In genomic region chr15:79728311-79728710, GRCm38 (mm10) we compare ENCODE assay signal across 16 mouse cellular contexts. TPM values are rescaled to one million over a fixed set of nuclear protein-coding genes. Genes with fewer than 3 reads are reported as not detected.
DNase-seq lines count a peak whose midpoint lies in the region; ATAC-seq and TF ChIP-seq lines count a peak whose summit lies in the region.
"Had no signal": no experiment of that assay in that cellular context is flagged by ENCODE, and none has a peak within 500 bp of the region (broad histone marks: within the 10 kb centered on the region; RNA-seq: fewer than 3 reads in every experiment).

No protein-coding gene starts in this region.

- TF ChIP-seq POLR2A in cerebellum, adult 2 months (IDR thresholded peaks at IDR 0.05; ENCODE audit: borderline replicate concordance, insufficient read depth, low read length), result no peak
- TF ChIP-seq POLR2A in olfactory bulb, adult 2 months (IDR thresholded peaks at IDR 0.05; ENCODE audit: insufficient read depth, low read depth, low read length), result no peak

- H3K4me2 ChIP-seq in hindbrain, embryonic 11.5 days (replicated peaks; ENCODE audit: low read depth, low read length), result no peak overlapping the region
- no peak overlapping the region for H3K4me2 ChIP-seq in midbrain, embryonic 16.5 days (ENCODE audit: low read length)
- H3K4me2 ChIP-seq: heart, embryonic 15.5 days; limb, embryonic 13.5 days; neural tube, embryonic 12.5 days had no signal

- no peak overlapping the region for H3K4me3 ChIP-seq in cerebellum, adult 2 months (replicated peaks; ENCODE audit: insufficient read depth, low read depth, low read length)
- no peak overlapping the region for H3K4me3 ChIP-seq in hindbrain, embryonic 10.5 days
- no peak overlapping the region for H3K4me3 ChIP-seq in hindbrain, embryonic 11.5 days (ENCODE audit: low read depth, low read length)
- H3K4me3 ChIP-seq in midbrain, embryonic 16.5 days (ENCODE audit: low read depth, low read length), result no peak overlapping the region
- H3K4me3 ChIP-seq in midbrain, embryonic 10.5 days, result no peak overlapping the region
- no peak overlapping the region for H3K4me3 ChIP-seq in olfactory bulb, adult 2 months (ENCODE audit: insufficient read depth, low read depth, low read length)
- H3K4me3 ChIP-seq: heart, embryonic 15.5 days; limb, embryonic 13.5 days; neural tube, embryonic 12.5 days had no signal

- WGBS in cerebellum, adult 2 months, result 17% methylated on average over 5 of the region's 5 CpGs
- WGBS in hindbrain, embryonic 10.5 days, result 58% methylated on average over 5 of the region's 5 CpGs
- 58% methylated on average over 5 of the region's 5 CpGs for WGBS in hindbrain, embryonic 11.5 days
- 46% methylated on average over 5 of the region's 5 CpGs for WGBS in midbrain, embryonic 16.5 days
- 53% methylated on average over 5 of the region's 5 CpGs for WGBS in midbrain, embryonic 10.5 days
- 42% methylated on average over 5 of the region's 5 CpGs for WGBS in olfactory bulb, adult 2 months

- H3K36me3 ChIP-seq in hindbrain, embryonic 10.5 days, result peaks cover 93% of the 10 kb centered on the region
- H3K36me3 ChIP-seq in hindbrain, embryonic 11.5 days (ENCODE audit: control insufficient read depth, insufficient read depth, low read length), result peaks cover 2% of the 10 kb centered on the region; the same call in 1 of the 2 replicates
- H3K36me3 ChIP-seq in midbrain, embryonic 16.5 days (ENCODE audit: control insufficient read depth, insufficient read depth, low read length), result peaks cover 51% of the 10 kb centered on the region
- peaks cover 85% of the 10 kb centered on the region for H3K36me3 ChIP-seq in midbrain, embryonic 10.5 days

- H3K4me1 ChIP-seq in cerebellum, adult 2 months (ENCODE audit: control insufficient read depth, insufficient read depth, low read length), result peaks cover 9% of the 10 kb centered on the region
- 0 out of 2 replicates have a peak, but pooled peaks cover 7% of the 10 kb centered on the region for H3K4me1 ChIP-seq in hindbrain, embryonic 10.5 days (replicated peaks)
- no peaks in the 10 kb centered on the region for H3K4me1 ChIP-seq in hindbrain, embryonic 11.5 days (replicated peaks; ENCODE audit: control insufficient read depth, insufficient read depth, low read length)
- H3K4me1 ChIP-seq in midbrain, embryonic 16.5 days (ENCODE audit: control insufficient read depth, insufficient read depth, low read length), result no peaks in the 10 kb centered on the region
- no peaks in the 10 kb centered on the region for H3K4me1 ChIP-seq in midbrain, embryonic 10.5 days
- peaks cover 60% of the 10 kb centered on the region for H3K4me1 ChIP-seq in olfactory bulb, adult 2 months (ENCODE audit: control insufficient read depth, insufficient read depth, low read length)
- H3K4me1 ChIP-seq: heart, embryonic 15.5 days; limb, embryonic 13.5 days; neural tube, embryonic 12.5 days had no signal

- peak; percentile 53 to 62 for DNase-seq in cerebellum, adult 2 months
- no peak for DNase-seq in cerebellum, adult 11-12 months
- no peak for DNase-seq in hindbrain, embryonic 10.5 days (ENCODE audit: low spot score)
- no peak for DNase-seq in hindbrain, embryonic 11.5 days (ENCODE audit: low spot score)
- DNase-seq in midbrain, embryonic 10.5 days (ENCODE audit: low spot score), result no peak
- DNase-seq in thymus, postnatal 25 days, result no peak
- DNase-seq: adrenal gland, postnatal 14 days; kidney, adult 2 months; kidney, postnatal 25 days; lung, adult 2 months; lung, postnatal 4 days had no signal

- ATAC-seq in hindbrain, embryonic 11.5 days (ENCODE audit: low FRiP score), result no peak
- no peak for ATAC-seq in midbrain, embryonic 16.5 days

- no peaks in the 10 kb centered on the region for H3K9me3 ChIP-seq in hindbrain, embryonic 10.5 days
- no peaks in the 10 kb centered on the region for H3K9me3 ChIP-seq in hindbrain, embryonic 11.5 days (ENCODE audit: control insufficient read depth, low read length)
- H3K9me3 ChIP-seq in midbrain, embryonic 16.5 days (replicated peaks; ENCODE audit: control insufficient read depth, low read length, poor library complexity, severe bottlenecking), result no peaks in the 10 kb centered on the region
- H3K9me3 ChIP-seq in midbrain, embryonic 10.5 days (replicated peaks), result no peaks in the 10 kb centered on the region
- H3K9me3 ChIP-seq: heart, embryonic 15.5 days; limb, embryonic 13.5 days; neural tube, embryonic 12.5 days had no signal

- no peak for TF ChIP-seq CTCF in cerebellum, adult 2 months (IDR thresholded peaks at IDR 0.05; ENCODE audit: borderline replicate concordance, insufficient read depth, low read depth, low read length)
- TF ChIP-seq CTCF in olfactory bulb, adult 2 months (IDR thresholded peaks at IDR 0.05; ENCODE audit: insufficient read depth, low read depth, low read length), result no peak

- no peak overlapping the region for H3K9ac ChIP-seq in hindbrain, embryonic 11.5 days (ENCODE audit: low read depth, low read length)
- H3K9ac ChIP-seq in midbrain, embryonic 16.5 days (ENCODE audit: low read depth, low read length), result peak overlapping the region; percentile 18; the same call in 1 of the 2 replicates
- H3K9ac ChIP-seq: heart, embryonic 15.5 days; limb, embryonic 13.5 days; neural tube, embryonic 12.5 days had no signal

- H3K27me3 ChIP-seq in cerebellum, adult 2 months (ENCODE audit: control insufficient read depth, insufficient read depth, low read length), result no peaks in the 10 kb centered on the region
- no peaks in the 10 kb centered on the region for H3K27me3 ChIP-seq in hindbrain, embryonic 10.5 days (ENCODE audit: insufficient read depth, poor library complexity, severe bottlenecking)
- H3K27me3 ChIP-seq in hindbrain, embryonic 11.5 days (ENCODE audit: control insufficient read depth, insufficient read depth, low read length), result no peaks in the 10 kb centered on the region
- H3K27me3 ChIP-seq in midbrain, embryonic 16.5 days (ENCODE audit: control insufficient read depth, insufficient read depth, low read depth, low read length), result no peaks in the 10 kb centered on the region
- no peaks in the 10 kb centered on the region for H3K27me3 ChIP-seq in midbrain, embryonic 10.5 days (ENCODE audit: low read depth, poor library complexity, severe bottlenecking)
- H3K27me3 ChIP-seq: heart, embryonic 15.5 days; limb, embryonic 13.5 days; neural tube, embryonic 12.5 days had no signal

- H3K27ac ChIP-seq in cerebellum, adult 2 months (ENCODE audit: insufficient read depth, low read length), result 0 out of 2 replicates have a peak overlapping the region, but pooled peaks have one; percentile 58
- H3K27ac ChIP-seq in hindbrain, embryonic 10.5 days, result peak overlapping the region; percentile 9
- H3K27ac ChIP-seq in hindbrain, embryonic 11.5 days (ENCODE audit: low read depth, low read length), result no peak overlapping the region
- H3K27ac ChIP-seq in midbrain, embryonic 16.5 days (ENCODE audit: low read length), result no peak overlapping the region
- H3K27ac ChIP-seq in midbrain, embryonic 10.5 days (replicated peaks), result no peak overlapping the region
- H3K27ac ChIP-seq in olfactory bulb, adult 2 months (ENCODE audit: insufficient read depth, low read depth, low read length), result peak overlapping the region; percentile 79
- H3K27ac ChIP-seq: heart, embryonic 15.5 days; limb, embryonic 13.5 days; neural tube, embryonic 12.5 days had no signal

RNA-seq across cellular contexts. Expression of gene Sun2, which starts 14.0 kb away (rescaled TPM):
- polyA plus RNA-seq in cerebellum, adult 2 months (2012; rRNA removed), result 42.7 and 45.2 TPM in 2 replicates
- polyA plus RNA-seq in hindbrain, embryonic 10.5 days (2016; fragmentation: Nextera tagmentation; extraction: Ambion mirVana), result 2.0 and 5.0 TPM in 2 replicates
- 4.3 and 9.5 TPM in 2 replicates for polyA plus RNA-seq in hindbrain, embryonic 11.5 days (2014; fragmentation: Nextera tagmentation; extraction: Ambion mirVana)
- polyA plus RNA-seq in midbrain, embryonic 16.5 days (2015; fragmentation: Nextera tagmentation; extraction: Ambion mirVana), result 5.7 and 6.0 TPM in 2 replicates
- 2.2 and 3.9 TPM in 2 replicates for polyA plus RNA-seq in midbrain, embryonic 10.5 days (2016; fragmentation: Nextera tagmentation; extraction: Ambion mirVana)
- polyA plus RNA-seq in olfactory bulb, adult 2 months (2012; ENCODE audit: insufficient read depth, insufficient read length, low replicate concordance, missing spikeins), result 247 TPM in 1 of 2 replicates, not detected in the other

RNA-seq across cellular contexts. Expression of gene Gtpbp1, which starts 37.7 kb away (rescaled TPM):
- polyA plus RNA-seq in cerebellum, adult 2 months (2012; rRNA removed), result 52.5 and 59.5 TPM in 2 replicates
- 44.7 and 44.8 TPM in 2 replicates for polyA plus RNA-seq in hindbrain, embryonic 10.5 days (2016; fragmentation: Nextera tagmentation; extraction: Ambion mirVana)
- polyA plus RNA-seq in hindbrain, embryonic 11.5 days (2014; fragmentation: Nextera tagmentation; extraction: Ambion mirVana), result 28.1 and 33.9 TPM in 2 replicates
- 51.4 and 53.6 TPM in 2 replicates for polyA plus RNA-seq in midbrain, embryonic 16.5 days (2015; fragmentation: Nextera tagmentation; extraction: Ambion mirVana)
- polyA plus RNA-seq in midbrain, embryonic 10.5 days (2016; fragmentation: Nextera tagmentation; extraction: Ambion mirVana), result 46.6 and 49.0 TPM in 2 replicates
- polyA plus RNA-seq in olfactory bulb, adult 2 months (2012; ENCODE audit: insufficient read depth, insufficient read length, low replicate concordance, missing spikeins), result not detected in 2 replicates

RNA-seq across cellular contexts. Expression of gene Josd1, which starts 40.6 kb away (rescaled TPM):
- polyA plus RNA-seq in cerebellum, adult 2 months (2012; rRNA removed), result 43.8 and 45.0 TPM in 2 replicates
- 18.6 and 20.7 TPM in 2 replicates for polyA plus RNA-seq in hindbrain, embryonic 10.5 days (2016; fragmentation: Nextera tagmentation; extraction: Ambion mirVana)
- polyA plus RNA-seq in hindbrain, embryonic 11.5 days (2014; fragmentation: Nextera tagmentation; extraction: Ambion mirVana), result 12.2 and 14.7 TPM in 2 replicates
- 20.6 and 21.3 TPM in 2 replicates for polyA plus RNA-seq in midbrain, embryonic 16.5 days (2015; fragmentation: Nextera tagmentation; extraction: Ambion mirVana)
- polyA plus RNA-seq in midbrain, embryonic 10.5 days (2016; fragmentation: Nextera tagmentation; extraction: Ambion mirVana), result 17.6 and 18.9 TPM in 2 replicates
- polyA plus RNA-seq in olfactory bulb, adult 2 months (2012; ENCODE audit: insufficient read depth, insufficient read length, low replicate concordance, missing spikeins), result not detected in 2 replicates

RNA-seq across cellular contexts. Expression of gene Dnal4, which starts 49.3 kb away (rescaled TPM):
- polyA plus RNA-seq in cerebellum, adult 2 months (2012; rRNA removed), result 55.1 and 56.7 TPM in 2 replicates
- 68.0 and 83.0 TPM in 2 replicates for polyA plus RNA-seq in hindbrain, embryonic 10.5 days (2016; fragmentation: Nextera tagmentation; extraction: Ambion mirVana)
- polyA plus RNA-seq in hindbrain, embryonic 11.5 days (2014; fragmentation: Nextera tagmentation; extraction: Ambion mirVana), result 61.8 and 71.9 TPM in 2 replicates
- polyA plus RNA-seq in midbrain, embryonic 16.5 days (2015; fragmentation: Nextera tagmentation; extraction: Ambion mirVana), result 69.0 and 76.5 TPM in 2 replicates
- 63.9 and 81.5 TPM in 2 replicates for polyA plus RNA-seq in midbrain, embryonic 10.5 days (2016; fragmentation: Nextera tagmentation; extraction: Ambion mirVana)
- polyA plus RNA-seq in olfactory bulb, adult 2 months (2012; ENCODE audit: insufficient read depth, insufficient read length, low replicate concordance, missing spikeins), result not detected in 2 replicates

RNA-seq across cellular contexts. Expression of gene Tomm22, which starts 57.6 kb away (rescaled TPM):
- polyA plus RNA-seq in cerebellum, adult 2 months (2012; rRNA removed), result 99.9 and 106 TPM in 2 replicates
- polyA plus RNA-seq in hindbrain, embryonic 10.5 days (2016; fragmentation: Nextera tagmentation; extraction: Ambion mirVana), result 280 and 301 TPM in 2 replicates
- polyA plus RNA-seq in hindbrain, embryonic 11.5 days (2014; fragmentation: Nextera tagmentation; extraction: Ambion mirVana), result 337 and 338 TPM in 2 replicates
- 233 and 237 TPM in 2 replicates for polyA plus RNA-seq in midbrain, embryonic 16.5 days (2015; fragmentation: Nextera tagmentation; extraction: Ambion mirVana)
- 252 and 279 TPM in 2 replicates for polyA plus RNA-seq in midbrain, embryonic 10.5 days (2016; fragmentation: Nextera tagmentation; extraction: Ambion mirVana)
- polyA plus RNA-seq in olfactory bulb, adult 2 months (2012; ENCODE audit: insufficient read depth, insufficient read length, low replicate concordance, missing spikeins), result not detected in 2 replicates

Comparison
In these comparisons a context has a peak if more than half of its experiments do, and no peak if none do; other contexts are left out.
1. DNase-seq: peak in cerebellum, adult 2 months (2 of 2); none in cerebellum, adult 11-12 months (single experiment), hindbrain, embryonic 10.5 days (single experiment), hindbrain, embryonic 11.5 days (single experiment), midbrain, embryonic 10.5 days (single experiment) and thymus, postnatal 25 days (single experiment).
2. H3K27ac ChIP-seq: peak in cerebellum, adult 2 months (single experiment), hindbrain, embryonic 10.5 days (single experiment) and olfactory bulb, adult 2 months (single experiment); none in hindbrain, embryonic 11.5 days (single experiment), midbrain, embryonic 16.5 days (single experiment) and midbrain, embryonic 10.5 days (single experiment).
3. RNA of gene Josd1, which starts 40.6 kb away (polyA plus RNA-seq): 43.8 to 45.0 TPM in cerebellum, adult 2 months, 20.6 to 21.3 TPM in midbrain, embryonic 16.5 days, 17.6 to 18.9 TPM in midbrain, embryonic 10.5 days, 18.6 to 20.7 TPM in hindbrain, embryonic 10.5 days and 12.2 to 14.7 TPM in hindbrain, embryonic 11.5 days; not detected in olfactory bulb, adult 2 months; every median in the first group is over 10 times any median in the second.